Mouse (Mus musculus) CH12F3 (cell line): ENCODE measurements around the gene Ctsg.
"Not testable (repeated sequence)": the region's sequence is repeated elsewhere in the genome, so short reads cannot be mapped to it uniquely, and the experiment has no call there.

Experiments
- in situ Hi-C: fragments of 300-500 bp; cut with MboI; formaldehyde crosslinking; loops from 2 replicates; pipeline ENCODE4 v1.14.3; 2020; ENCODE audit warnings: low sequenced_read_pairs

Gene Ctsg

GRCm38 (mm10) chr14:56102386-56102785 lies at the start of gene Ctsg:
Ctsg (minus strand) TSS chr14:56102574.
- in situ Hi-C loops: no loop called here

- in situ Hi-C loops: not testable (repeated sequence)
These were observed 31.3 kb upstream of the Ctsg start for GRCm38 (mm10) chr14:56133675-56134074.

GRCm38 (mm10) chr14:56132508-56132907 lies 30.1 kb upstream of the Ctsg start, which contains the start of gene Gzmd:
Gzmd (minus strand) TSS chr14:56132608.
- in situ Hi-C loops: not testable (repeated sequence)

DNA sequence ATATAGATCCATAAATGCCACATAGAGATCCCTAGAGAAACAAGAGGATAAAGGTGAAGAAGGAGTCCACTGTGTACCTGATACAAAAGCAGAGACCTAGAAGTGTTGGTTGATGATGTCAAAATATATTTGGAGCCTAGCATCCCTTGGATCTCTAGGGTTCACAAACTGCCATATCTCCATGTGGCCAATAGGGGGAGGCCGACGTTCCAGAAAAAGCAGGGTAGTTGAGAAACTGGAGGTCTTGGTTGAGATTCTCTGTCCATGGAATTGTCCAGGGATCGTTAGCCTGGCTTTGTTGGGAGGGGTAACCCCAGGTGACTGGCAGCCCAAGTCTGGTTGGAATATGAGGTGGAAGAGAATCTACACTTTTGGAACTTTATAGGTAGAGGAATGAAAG lies 26.0 kb upstream of the Ctsg start:
- in situ Hi-C loops: no loop called here

- in situ Hi-C loops: no loop called here
These were observed 21.1 kb upstream of the Ctsg start for GRCm38 (mm10) chr14:56123516-56123915.

DNA sequence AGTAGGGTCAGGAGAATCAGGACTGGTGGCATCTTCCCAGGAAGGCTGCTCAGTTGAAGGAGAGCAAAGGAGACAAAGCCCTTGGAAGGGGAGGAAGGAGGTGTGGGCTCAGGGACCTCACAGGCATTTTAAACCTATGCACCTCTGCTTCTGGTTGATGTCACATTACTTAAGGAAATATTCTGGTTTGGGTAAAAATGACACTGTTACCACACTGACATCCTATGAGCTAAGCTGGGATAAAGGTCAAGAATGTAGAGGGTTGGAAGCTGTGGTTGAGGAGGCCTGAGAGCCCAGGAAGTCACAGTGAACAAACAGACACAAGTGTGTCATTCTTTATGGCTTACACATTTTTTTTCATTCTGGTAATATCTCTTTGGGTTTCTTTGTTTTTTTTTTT lies 18.2 kb upstream of the Ctsg start, which contains the start of gene Gzme:
Gene Gzme (minus strand): TSS at position 101 of the 400 bp plus-strand sequence.
- in situ Hi-C loops: no loop called here

DNA sequence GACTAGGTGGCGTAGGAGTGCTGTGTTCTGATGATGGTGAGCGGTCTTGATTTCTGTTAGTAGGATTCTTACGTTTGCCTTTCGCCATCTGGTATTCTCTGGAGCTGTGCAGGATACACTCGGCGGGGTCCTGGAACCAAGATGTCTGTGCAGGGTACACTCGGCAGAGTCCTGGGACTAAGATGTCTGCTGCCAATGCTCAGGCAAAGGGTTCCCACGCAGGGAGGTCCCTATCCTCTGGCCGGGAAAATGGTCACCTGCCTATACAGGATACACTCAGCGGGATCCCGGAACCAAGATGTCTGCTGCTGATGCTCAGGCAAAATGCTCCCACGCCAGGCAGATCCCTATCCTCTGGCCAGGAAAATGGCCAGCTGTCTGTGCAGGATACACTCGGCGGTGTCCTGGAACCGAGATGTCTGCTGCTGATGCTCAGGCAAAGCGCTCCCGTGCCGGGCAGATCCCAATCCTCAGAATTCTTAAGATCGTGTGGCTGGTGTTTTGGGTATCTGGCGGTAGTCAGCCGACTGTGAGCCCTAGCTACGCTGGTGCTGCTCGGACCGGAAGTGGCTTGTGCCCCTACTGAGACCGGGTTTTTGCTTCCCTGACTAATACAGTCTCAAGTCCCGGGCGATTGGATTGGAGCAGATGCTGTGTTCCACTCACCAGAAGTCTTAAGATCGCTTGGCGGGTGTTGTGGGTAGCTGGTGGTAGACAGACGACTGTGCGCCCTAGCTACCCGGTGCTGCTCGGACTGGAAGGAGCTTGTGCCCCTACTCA lies 13.3 kb upstream of the Ctsg start:
- in situ Hi-C loops: not testable (repeated sequence)

- in situ Hi-C loops: no loop called here
These were observed 3.2 kb upstream of the Ctsg start for GRCm38 (mm10) chr14:56105447-56106180.

DNA sequence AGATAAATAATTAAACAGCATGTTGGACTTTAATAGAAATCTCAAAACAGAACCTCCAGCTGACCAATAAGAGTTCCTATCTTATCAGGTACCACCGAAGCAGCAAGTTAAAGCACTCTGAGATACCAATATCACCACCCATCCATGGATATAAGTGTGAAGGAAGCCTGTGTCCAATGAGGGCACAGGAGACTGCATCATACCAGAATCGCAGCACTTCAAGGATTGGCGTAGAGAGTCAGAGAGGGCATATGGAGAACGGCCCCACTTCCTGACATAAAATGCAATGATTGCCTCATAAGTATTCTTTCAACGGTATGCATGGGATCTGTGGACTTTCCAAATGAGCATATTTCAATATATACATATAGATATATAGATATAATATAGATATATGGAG lies 2.6 kb upstream of the Ctsg start:
- in situ Hi-C loops: no loop called here

GRCm38 (mm10) chr14:56103452-56103851 lies 1.1 kb upstream of the Ctsg start:
- in situ Hi-C loops: no loop called here

GRCm38 (mm10) chr14:56098940-56099339 lies 3.4 kb downstream of the Ctsg start:
- in situ Hi-C loops: no loop called here

DNA sequence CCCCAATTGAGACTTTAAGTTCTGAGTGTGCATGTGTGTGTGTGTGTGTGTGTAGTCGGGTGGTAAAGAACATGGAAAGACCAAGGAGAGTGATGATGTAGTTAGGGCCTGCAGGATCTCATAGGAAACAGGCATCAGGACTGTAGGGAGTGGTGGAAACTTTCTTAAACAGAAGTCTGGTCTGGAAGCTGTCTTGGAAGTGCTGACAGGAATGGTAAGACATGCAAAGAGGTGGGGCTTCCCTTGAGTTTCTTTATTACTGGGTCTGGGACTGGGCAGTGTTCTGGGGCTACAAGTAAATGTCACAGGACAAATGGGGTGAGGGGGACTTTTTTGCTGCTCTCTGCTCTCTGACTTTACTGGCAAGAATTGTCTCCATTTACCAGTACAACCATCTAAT lies 4.8 kb downstream of the Ctsg start:
- in situ Hi-C loops: no loop called here

GRCm38 (mm10) chr14:56093353-56093752 lies 9.0 kb downstream of the Ctsg start:
- in situ Hi-C loops: no loop called here

GRCm38 (mm10) chr14:56086711-56087110 lies 15.7 kb downstream of the Ctsg start:
- in situ Hi-C loops: no loop called here

GRCm38 (mm10) chr14:56085167-56085566 lies 17.2 kb downstream of the Ctsg start, which contains the start of gene Mcpt8:
Mcpt8 (minus strand) TSS chr14:56085273.
- in situ Hi-C loops: no loop called here

GRCm38 (mm10) chr14:56082016-56082415 lies 20.4 kb downstream of the Ctsg start:
- in situ Hi-C loops: no loop called here

DNA sequence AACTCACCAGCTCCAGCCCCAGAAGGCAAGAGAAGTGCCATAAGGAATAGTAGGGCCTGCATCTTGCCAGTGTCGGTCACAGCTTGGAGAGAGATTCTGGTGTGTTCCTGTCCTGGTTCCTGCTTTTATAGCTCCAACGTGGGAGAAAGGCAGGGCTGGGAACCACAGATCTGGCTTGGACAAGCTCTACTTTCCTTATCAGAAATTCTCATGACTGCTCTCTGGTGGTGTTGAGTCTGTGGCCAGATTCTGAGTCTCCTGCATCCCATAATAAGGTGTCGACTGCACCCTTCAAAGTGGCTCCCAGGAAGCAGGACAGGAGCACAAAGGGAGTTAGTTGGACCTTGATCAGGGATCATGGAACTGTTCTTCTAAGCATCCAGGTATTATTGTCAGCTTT lies 40.2 kb downstream of the Ctsg start, which contains the start of gene Mcpt4:
Gene Mcpt4 (minus strand): TSS at position 101 of the 400 bp plus-strand sequence.
- in situ Hi-C loops: not testable (repeated sequence)

GRCm38 (mm10) chr14:56057722-56058121 lies 44.7 kb downstream of the Ctsg start:
- in situ Hi-C loops: no loop called here

DNA sequence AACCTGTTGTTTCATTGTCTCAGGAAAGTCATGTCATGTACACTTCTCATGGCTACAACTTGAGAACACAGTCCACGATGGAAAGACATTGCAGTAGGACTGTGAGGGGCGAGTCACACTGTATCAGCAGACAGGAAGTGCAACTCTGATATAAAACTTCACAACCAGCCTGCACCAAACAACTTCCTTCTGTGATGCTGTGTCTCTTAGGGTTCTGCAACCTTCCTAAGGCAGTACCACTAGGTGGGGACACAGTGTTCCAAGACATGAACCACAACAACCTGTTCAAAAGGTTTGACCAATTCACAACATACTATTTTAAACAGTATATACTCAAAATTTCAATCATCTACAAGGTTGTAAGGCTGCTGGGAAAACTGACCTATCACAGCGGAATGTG lies 47.0 kb downstream of the Ctsg start:
- in situ Hi-C loops: no loop called here
